Mouse (Mus musculus) heart, postnatal 0 days (tissue): Measurements from ENCODE around the gene Cdt1.

Source experiments
- CTCF ChIP-seq: IDR thresholded peaks from 2 replicates; pipeline ENCODE4 v1.5.1; 2016; ENCODE audit warnings: antibody characterized with exemption, control low read depth, low read depth
- EP300 ChIP-seq: IDR thresholded peaks from 2 replicates; pipeline ENCODE4 v1.6.1; 2016; ENCODE audit warnings: antibody characterized with exemption, low read depth

DNA sequence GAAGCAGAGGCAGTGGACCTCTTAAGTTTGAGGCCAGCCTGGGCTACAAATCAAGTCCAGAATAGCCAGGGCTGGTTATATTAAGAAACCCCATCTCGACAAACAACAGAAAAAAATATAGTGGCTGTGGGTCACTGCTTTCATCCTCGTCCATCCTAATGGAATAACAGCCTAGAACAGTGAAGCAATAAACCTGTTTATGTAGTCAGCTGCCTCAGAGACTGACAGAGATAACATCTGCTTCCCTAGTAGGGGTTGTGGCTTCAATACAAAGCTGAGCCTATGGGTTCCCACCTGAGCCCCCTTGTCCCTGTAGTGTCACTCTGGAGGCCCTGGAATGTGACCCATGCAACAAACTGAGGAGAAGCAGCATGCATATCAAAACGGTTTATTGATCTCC lies 6.4 kb downstream of the Cdt1 start:
- TF ChIP-seq CTCF (no peak), EP300 (no peak)
